Comparison of ENCODE assay signal across 8 mouse cellular contexts in genomic region chr1:155029195-155029879, GRCm38 (mm10).
DNase-seq lines count a peak whose midpoint lies in the region; ATAC-seq and TF ChIP-seq lines count a peak whose summit lies in the region.

No protein-coding gene starts in this region.

- no peak overlapping the region for H3K9ac ChIP-seq in neural tube, embryonic 13.5 days

- no peak for TF ChIP-seq CTCF in small intestine, adult 2 months (IDR thresholded peaks at IDR 0.05; ENCODE audit: extremely low read depth, insufficient read length, insufficient replicate concordance, low read depth, low read length)

- no peaks in the 10 kb centered on the region for H3K36me3 ChIP-seq in erythroblast, embryonic 14.5 days (ENCODE audit: control insufficient read depth)
- H3K36me3 ChIP-seq in neural tube, embryonic 13.5 days: no peaks in the 10 kb centered on the region
- H3K36me3 ChIP-seq in small intestine, adult 2 months (ENCODE audit: control insufficient read depth, insufficient read depth, low read length): no peaks in the 10 kb centered on the region

- peaks cover 58% of the 10 kb centered on the region for H3K4me1 ChIP-seq in erythroblast, embryonic 14.5 days (ENCODE audit: control insufficient read depth)
- H3K4me1 ChIP-seq in neural tube, embryonic 13.5 days (replicated peaks): peaks cover 34% of the 10 kb centered on the region
- peaks cover 13% of the 10 kb centered on the region for H3K4me1 ChIP-seq in small intestine, adult 2 months (ENCODE audit: control insufficient read depth, insufficient read depth, insufficient read length, low read length)

- no peak for TF ChIP-seq POLR2A in small intestine, adult 2 months (IDR thresholded peaks at IDR 0.05; ENCODE audit: low read depth, low read length)

- DNase-seq in neural tube, embryonic 10.5 days (ENCODE audit: extremely low spot score, low spot score): no peak
- DNase-seq in left cerebral cortex, postnatal 25 days (ENCODE audit: low spot score in 2 of 2): peak; percentile 70 to 96
- no peak for DNase-seq in urinary bladder, postnatal 14 days (ENCODE audit: low spot score)
- DNase-seq in urinary bladder, postnatal 36 days (ENCODE audit: low spot score in 2 of 2): no peak

- H3K9me3 ChIP-seq in erythroblast, embryonic 14.5 days (ENCODE audit: control insufficient read depth, low read length): no peaks in the 10 kb centered on the region
- no peaks in the 10 kb centered on the region for H3K9me3 ChIP-seq in neural tube, embryonic 13.5 days

- peak overlapping the region; percentile 24; the same call in 1 of the 2 replicates for H3K4me2 ChIP-seq in neural tube, embryonic 13.5 days

- intact Hi-C loops in left cerebral cortex, postnatal 25 days (cut with DNase I): loop anchor here (1.0 to 10.0 kb wide), 5 partner anchors 11 to 505 kb away; no protein-coding TSS in a partner anchor

- WGBS in neural tube, embryonic 13.5 days: 74% methylated on average over 17 of the region's 17 CpGs
- WGBS in small intestine, adult 2 months: 71% methylated on average over 17 of the region's 17 CpGs

- peaks cover 6% of the 10 kb centered on the region for H3K27me3 ChIP-seq in erythroblast, embryonic 14.5 days (ENCODE audit: control insufficient read depth)
- peaks cover 5% of the 10 kb centered on the region; the same call in 1 of the 2 replicates for H3K27me3 ChIP-seq in neural tube, embryonic 13.5 days
- no peaks in the 10 kb centered on the region for H3K27me3 ChIP-seq in small intestine, adult 2 months (ENCODE audit: control insufficient read depth, insufficient read depth, low read length)

- peak overlapping the region; percentile 52 for H3K4me3 ChIP-seq in erythroblast, embryonic 14.5 days (replicated peaks)
- no peak overlapping the region for H3K4me3 ChIP-seq in neural tube, embryonic 13.5 days
- H3K4me3 ChIP-seq in small intestine, adult 2 months (ENCODE audit: low read depth, low read length): peak overlapping the region; percentile 31

- H3K27ac ChIP-seq in neural tube, embryonic 13.5 days (replicated peaks): no peak overlapping the region
- 0 out of 2 replicates have a peak overlapping the region, but pooled peaks have one; percentile 69 for H3K27ac ChIP-seq in small intestine, adult 2 months (ENCODE audit: insufficient read depth, low read depth, low read length)

- no peak for ATAC-seq in erythroblast, adult 5-6 weeks (replicated peaks; ENCODE audit: low FRiP score, poor library complexity, severe bottlenecking)
- no peak for ATAC-seq in neural tube, embryonic 13.5 days (ENCODE audit: low read depth)

Comparison
In these comparisons a context has a peak if more than half of its experiments do, and no peak if none do; other contexts are left out.
1. DNase-seq: peak in left cerebral cortex, postnatal 25 days (2 of 2); none in neural tube, embryonic 10.5 days (single experiment), urinary bladder, postnatal 14 days (single experiment) and urinary bladder, postnatal 36 days (0 of 2).